Mouse (Mus musculus): ENCODE measurements around the gene Eif2b5.

DNA sequence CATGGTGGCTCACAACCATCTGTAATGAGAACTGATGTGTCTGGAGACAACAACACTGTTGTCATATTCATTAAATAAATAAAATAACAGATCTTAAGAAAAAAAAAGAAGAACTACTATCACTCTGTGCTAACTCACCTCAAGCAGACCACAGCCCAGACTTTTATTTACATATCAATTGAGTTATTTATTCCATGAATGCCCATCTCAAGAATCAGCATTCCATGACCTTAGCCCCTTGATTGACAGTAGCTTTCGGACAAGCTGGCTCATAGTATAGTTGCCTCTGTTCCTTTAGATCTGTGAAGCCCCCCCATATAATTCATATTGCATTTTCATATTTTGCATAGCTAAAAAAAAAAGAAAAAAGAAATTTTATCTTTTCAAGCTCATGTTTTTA lies 24.9 kb upstream of the Eif2b5 start:
- TF ChIP-seq CTCF (IDR thresholded peaks at IDR 0.05; ENCODE audit: borderline replicate concordance, extremely low read depth, insufficient read depth, insufficient read length) (no peak), POLR2A (IDR thresholded peaks at IDR 0.05; ENCODE audit: borderline replicate concordance, extremely low read depth, insufficient read depth, insufficient read length, poor library complexity, severe bottlenecking) (no peak)

All from brain, embryonic 14.5 days (tissue).